Mouse (Mus musculus): ENCODE measurements at regions not wholly inside any gene's neighbourhood (a gene's known extent, or its start where the extent isn't known, plus 50 kb on each side); places are given as distances from the start of the nearest gene placed in this dataset.

- H3K27me3 ChIP-seq (ENCODE audit: control insufficient read depth, insufficient read depth, low read length) = no peaks in the 10 kb centered on the region
- H3K4me1 ChIP-seq (ENCODE audit: control insufficient read depth, insufficient read depth, low read length) = no peaks in the 10 kb centered on the region
- H3K27ac ChIP-seq (replicated peaks; ENCODE audit: low read depth, low read length) = no peak overlapping the region
- H3K4me3 ChIP-seq (replicated peaks; ENCODE audit: low read length) = no peak overlapping the region
- DNase-seq (ENCODE audit: low spot score) (no peak), ATAC-seq (ENCODE audit: low FRiP score, low read depth) (no peak)
- no peaks in the 10 kb centered on the region for H3K9me3 ChIP-seq (ENCODE audit: control insufficient read depth, low read length)
- 83% methylated on average over 3 of the region's 3 CpGs for WGBS
- H3K9ac ChIP-seq (ENCODE audit: low read depth, low read length, severe bottlenecking) = no peak overlapping the region
- TF ChIP-seq POLR2A (IDR thresholded peaks at IDR 0.05; ENCODE audit: borderline replicate concordance, extremely low read depth, insufficient read depth, insufficient read length) = no peak
- no peak overlapping the region for H3K4me2 ChIP-seq (replicated peaks; ENCODE audit: low read depth, low read length, severe bottlenecking)
- H3K36me3 ChIP-seq (ENCODE audit: control insufficient read depth, insufficient read depth, low read length) = no peaks in the 10 kb centered on the region
Observed at GRCm38 (mm10) chr4:29076683-29077082, 263.8 kb downstream of the Epha7 start.

GRCm38 (mm10) chr4:29078391-29078790, 265.5 kb downstream of the Epha7 start:
- no peaks in the 10 kb centered on the region for H3K4me1 ChIP-seq (ENCODE audit: control insufficient read depth, insufficient read depth, low read length)
- DNase-seq (ENCODE audit: low spot score) (no peak), ATAC-seq (ENCODE audit: low FRiP score, low read depth) (no peak)
- no peaks in the 10 kb centered on the region for H3K9me3 ChIP-seq (ENCODE audit: control insufficient read depth, low read length)
- H3K36me3 ChIP-seq (ENCODE audit: control insufficient read depth, insufficient read depth, low read length) = no peaks in the 10 kb centered on the region
- WGBS = 96% methylated on average over 3 of the region's 3 CpGs
- H3K9ac ChIP-seq (ENCODE audit: low read depth, low read length, severe bottlenecking) = no peak overlapping the region
- H3K27ac ChIP-seq (replicated peaks; ENCODE audit: low read depth, low read length) = no peak overlapping the region
- TF ChIP-seq POLR2A (IDR thresholded peaks at IDR 0.05; ENCODE audit: borderline replicate concordance, extremely low read depth, insufficient read depth, insufficient read length) = no peak
- H3K27me3 ChIP-seq (ENCODE audit: control insufficient read depth, insufficient read depth, low read length) = no peaks in the 10 kb centered on the region
- H3K4me3 ChIP-seq (replicated peaks; ENCODE audit: low read length) = no peak overlapping the region
- H3K4me2 ChIP-seq (replicated peaks; ENCODE audit: low read depth, low read length, severe bottlenecking) = no peak overlapping the region

GRCm38 (mm10) chr4:29083545-29084290, 270.8 kb downstream of the Epha7 start:
- Histone ChIP-seq H3K27me3 (ENCODE audit: control insufficient read depth, insufficient read depth, low read length) (no peaks in the 10 kb centered on the region), H3K9me3 (ENCODE audit: control insufficient read depth, low read length) (no peaks in the 10 kb centered on the region), H3K27ac (replicated peaks; ENCODE audit: low read depth, low read length) (no peak overlapping the region), H3K9ac (ENCODE audit: low read depth, low read length, severe bottlenecking) (no peak overlapping the region), H3K4me3 (replicated peaks; ENCODE audit: low read length) (no peak overlapping the region), H3K4me2 (replicated peaks; ENCODE audit: low read depth, low read length, severe bottlenecking) (no peak overlapping the region), H3K4me1 (ENCODE audit: control insufficient read depth, insufficient read depth, low read length) (no peaks in the 10 kb centered on the region), H3K36me3 (ENCODE audit: control insufficient read depth, insufficient read depth, low read length) (no peaks in the 10 kb centered on the region)
- ATAC-seq (ENCODE audit: low FRiP score, low read depth) (no peak), DNase-seq (ENCODE audit: low spot score) (no peak)
- 58% methylated on average over 5 of the region's 5 CpGs for WGBS
- no peak for TF ChIP-seq POLR2A (IDR thresholded peaks at IDR 0.05; ENCODE audit: borderline replicate concordance, extremely low read depth, insufficient read depth, insufficient read length)

GRCm38 (mm10) chr4:29090949-29091348, 278.0 kb downstream of the Epha7 start:
- H3K27me3 ChIP-seq (ENCODE audit: control insufficient read depth, insufficient read depth, low read length) = no peaks in the 10 kb centered on the region
- H3K27ac ChIP-seq (replicated peaks; ENCODE audit: low read depth, low read length) = no peak overlapping the region
- H3K4me2 ChIP-seq (replicated peaks; ENCODE audit: low read depth, low read length, severe bottlenecking) = no peak overlapping the region
- H3K9me3 ChIP-seq (ENCODE audit: control insufficient read depth, low read length) = no peaks in the 10 kb centered on the region
- TF ChIP-seq POLR2A (IDR thresholded peaks at IDR 0.05; ENCODE audit: borderline replicate concordance, extremely low read depth, insufficient read depth, insufficient read length) = no peak
- DNase-seq (ENCODE audit: low spot score) (no peak), ATAC-seq (ENCODE audit: low FRiP score, low read depth) (no peak)
- no peaks in the 10 kb centered on the region for H3K36me3 ChIP-seq (ENCODE audit: control insufficient read depth, insufficient read depth, low read length)
- no peak overlapping the region for H3K9ac ChIP-seq (ENCODE audit: low read depth, low read length, severe bottlenecking)
- H3K4me3 ChIP-seq (replicated peaks; ENCODE audit: low read length) = no peak overlapping the region
- H3K4me1 ChIP-seq (ENCODE audit: control insufficient read depth, insufficient read depth, low read length) = no peaks in the 10 kb centered on the region
- 23% methylated on average over 4 of the region's 4 CpGs for WGBS

GRCm38 (mm10) chr4:29091495-29092211, 278.7 kb downstream of the Epha7 start:
- Histone ChIP-seq H3K4me2 (replicated peaks; ENCODE audit: low read depth, low read length, severe bottlenecking) (no peak overlapping the region), H3K9me3 (ENCODE audit: control insufficient read depth, low read length) (no peaks in the 10 kb centered on the region), H3K9ac (ENCODE audit: low read depth, low read length, severe bottlenecking) (no peak overlapping the region), H3K4me3 (replicated peaks; ENCODE audit: low read length) (no peak overlapping the region), H3K27me3 (ENCODE audit: control insufficient read depth, insufficient read depth, low read length) (no peaks in the 10 kb centered on the region), H3K4me1 (ENCODE audit: control insufficient read depth, insufficient read depth, low read length) (no peaks in the 10 kb centered on the region), H3K27ac (replicated peaks; ENCODE audit: low read depth, low read length) (no peak overlapping the region), H3K36me3 (ENCODE audit: control insufficient read depth, insufficient read depth, low read length) (no peaks in the 10 kb centered on the region)
- 53% methylated on average over 5 of the region's 5 CpGs for WGBS
- DNase-seq (ENCODE audit: low spot score) (no peak), ATAC-seq (ENCODE audit: low FRiP score, low read depth) (no peak)
- no peak for TF ChIP-seq POLR2A (IDR thresholded peaks at IDR 0.05; ENCODE audit: borderline replicate concordance, extremely low read depth, insufficient read depth, insufficient read length)

Data from limb, embryonic 14.5 days (tissue).